21 mouse cellular contexts compared by ENCODE assay signal in genomic region chr2:178902397-178902796, GRCm38 (mm10).
DNase-seq lines count a peak whose midpoint lies in the region; ATAC-seq and TF ChIP-seq lines count a peak whose summit lies in the region.
"Had no signal": no experiment of that assay in that cellular context is flagged by ENCODE, and none has a peak within 500 bp of the region (broad histone marks: within the 10 kb centered on the region; RNA-seq: fewer than 3 reads in every experiment).

No protein-coding gene starts in this region.

- 43% methylated on average over 5 of the region's 5 CpGs for WGBS in intestine, embryonic 14.5 days
- 29% methylated on average over 5 of the region's 5 CpGs for WGBS in intestine, postnatal 0 days
- WGBS in intestine, embryonic 15.5 days: 41% methylated on average over 5 of the region's 5 CpGs
- WGBS in intestine, embryonic 16.5 days: 47% methylated on average over 5 of the region's 5 CpGs
- 67% methylated on average over 5 of the region's 5 CpGs for WGBS in liver, embryonic 11.5 days

- no peaks in the 10 kb centered on the region for H3K27me3 ChIP-seq in intestine, embryonic 14.5 days (replicated peaks; ENCODE audit: control insufficient read depth, insufficient read depth, low read length)
- no peaks in the 10 kb centered on the region for H3K27me3 ChIP-seq in intestine, postnatal 0 days (replicated peaks; ENCODE audit: control insufficient read depth, insufficient read depth, low read length)
- H3K27me3 ChIP-seq in intestine, embryonic 15.5 days (replicated peaks): no peaks in the 10 kb centered on the region
- H3K27me3 ChIP-seq in intestine, embryonic 16.5 days (replicated peaks; ENCODE audit: control insufficient read depth, insufficient read depth, low read length): no peaks in the 10 kb centered on the region
- H3K27me3 ChIP-seq in liver, embryonic 11.5 days (replicated peaks; ENCODE audit: control insufficient read depth, insufficient read depth, low read length): no peaks in the 10 kb centered on the region
- H3K27me3 ChIP-seq: CH12.LX, Patski had no signal

- H3K4me1 ChIP-seq in intestine, embryonic 14.5 days (replicated peaks; ENCODE audit: control insufficient read depth, insufficient read depth, low read length): no peaks in the 10 kb centered on the region
- H3K4me1 ChIP-seq in intestine, postnatal 0 days (replicated peaks; ENCODE audit: control insufficient read depth, insufficient read depth, low read length): no peaks in the 10 kb centered on the region
- H3K4me1 ChIP-seq in intestine, embryonic 15.5 days (replicated peaks): no peaks in the 10 kb centered on the region
- H3K4me1 ChIP-seq in intestine, embryonic 16.5 days (ENCODE audit: control insufficient read depth, insufficient read depth, low read length): 0 out of 2 replicates have a peak, but pooled peaks cover 3% of the 10 kb centered on the region
- no peaks in the 10 kb centered on the region for H3K4me1 ChIP-seq in liver, embryonic 11.5 days (replicated peaks; ENCODE audit: control insufficient read depth, insufficient read depth, low read length)

- no peak overlapping the region for H3K4me2 ChIP-seq in intestine, embryonic 14.5 days (ENCODE audit: low read length)
- no peak overlapping the region for H3K4me2 ChIP-seq in intestine, postnatal 0 days (replicated peaks; ENCODE audit: low read depth)
- no peak overlapping the region for H3K4me2 ChIP-seq in intestine, embryonic 15.5 days (replicated peaks)
- H3K4me2 ChIP-seq in intestine, embryonic 16.5 days (ENCODE audit: low read depth, low read length): no peak overlapping the region
- H3K4me2 ChIP-seq in liver, embryonic 11.5 days: no peak overlapping the region

- no peak overlapping the region for H3K9ac ChIP-seq in intestine, embryonic 14.5 days (ENCODE audit: low read length)
- no peak overlapping the region for H3K9ac ChIP-seq in intestine, postnatal 0 days (ENCODE audit: low read depth, low read length)
- no peak overlapping the region for H3K9ac ChIP-seq in intestine, embryonic 15.5 days
- no peak overlapping the region for H3K9ac ChIP-seq in intestine, embryonic 16.5 days (ENCODE audit: low read depth, low read length)
- no peak overlapping the region for H3K9ac ChIP-seq in liver, embryonic 11.5 days (ENCODE audit: low read depth, low read length)

- 0 out of 2 replicates have a peak, but pooled peaks cover 2% of the 10 kb centered on the region for H3K9me3 ChIP-seq in intestine, embryonic 14.5 days (ENCODE audit: control insufficient read depth, low read length)
- no peaks in the 10 kb centered on the region for H3K9me3 ChIP-seq in intestine, postnatal 0 days (ENCODE audit: control insufficient read depth)
- H3K9me3 ChIP-seq in intestine, embryonic 15.5 days: no peaks in the 10 kb centered on the region
- H3K9me3 ChIP-seq in intestine, embryonic 16.5 days (ENCODE audit: control insufficient read depth, low read length): no peaks in the 10 kb centered on the region
- no peaks in the 10 kb centered on the region for H3K9me3 ChIP-seq in liver, embryonic 11.5 days (ENCODE audit: control insufficient read depth, low read length)

- H3K36me3 ChIP-seq in intestine, embryonic 14.5 days (ENCODE audit: control insufficient read depth, insufficient read depth, low read length): no peaks in the 10 kb centered on the region
- H3K36me3 ChIP-seq in intestine, postnatal 0 days (ENCODE audit: control insufficient read depth, insufficient read depth): no peaks in the 10 kb centered on the region
- H3K36me3 ChIP-seq in intestine, embryonic 15.5 days: no peaks in the 10 kb centered on the region
- no peaks in the 10 kb centered on the region for H3K36me3 ChIP-seq in intestine, embryonic 16.5 days (ENCODE audit: control insufficient read depth, insufficient read depth, low read length)
- no peaks in the 10 kb centered on the region for H3K36me3 ChIP-seq in liver, embryonic 11.5 days (ENCODE audit: control insufficient read depth, insufficient read depth, low read length)
- H3K36me3 ChIP-seq: G1E had no signal

- H3K4me3 ChIP-seq in intestine, embryonic 14.5 days (ENCODE audit: low read depth, low read length): no peak overlapping the region
- no peak overlapping the region for H3K4me3 ChIP-seq in intestine, postnatal 0 days (ENCODE audit: low read depth, low read length)
- H3K4me3 ChIP-seq in intestine, embryonic 15.5 days (replicated peaks): no peak overlapping the region
- H3K4me3 ChIP-seq in intestine, embryonic 16.5 days (ENCODE audit: low read length): no peak overlapping the region
- H3K4me3 ChIP-seq in liver, embryonic 11.5 days (ENCODE audit: low read depth, low read length): no peak overlapping the region

- no peak for TF ChIP-seq CTCF in intestine, postnatal 0 days (IDR thresholded peaks at IDR 0.05; ENCODE audit: low read depth)

- H3K27ac ChIP-seq in intestine, embryonic 14.5 days (ENCODE audit: low read depth): no peak overlapping the region
- no peak overlapping the region for H3K27ac ChIP-seq in intestine, postnatal 0 days (ENCODE audit: low read depth, low read length)
- H3K27ac ChIP-seq in intestine, embryonic 15.5 days: no peak overlapping the region
- H3K27ac ChIP-seq in intestine, embryonic 16.5 days (ENCODE audit: low read length): no peak overlapping the region
- no peak overlapping the region for H3K27ac ChIP-seq in liver, embryonic 11.5 days (ENCODE audit: low read depth, low read length)

- DNase-seq in intestine, embryonic 14.5 days (ENCODE audit: low spot score): no peak
- DNase-seq in spleen, adult 18-20 months: no peak
- DNase-seq in liver, embryonic 11.5 days (ENCODE audit: low spot score): no peak
- DNase-seq: adrenal gland, adult 2 months; adrenal gland, adult 8-10 months; adrenal gland, postnatal 10 days; adrenal gland, postnatal 14 days; adrenal gland, postnatal 25 days; adrenal gland, postnatal 36 days; B cell, adult 2 months; cerebellum, adult 11 months; cerebellum, adult 11-12 months; cerebellum, adult 18-20 months had no signal

- peak; percentile 58; the same call in 1 of the 2 replicates for ATAC-seq in intestine, embryonic 14.5 days (replicated peaks; ENCODE audit: low FRiP score, low TSS enrichment, low read depth)
- ATAC-seq in intestine, postnatal 0 days: no peak
- peak; percentile 51; the same call in 1 of the 2 replicates for ATAC-seq in intestine, embryonic 15.5 days
- peak; percentile 56 for ATAC-seq in intestine, embryonic 16.5 days
- ATAC-seq in liver, embryonic 11.5 days (replicated peaks; ENCODE audit: low FRiP score): no peak
- ATAC-seq: activated CD4-positive, CD25-positive, alpha-beta regulatory T cell, adult 4 months; CD4-positive, CD25-positive, alpha-beta regulatory T cell, adult 4 months; Patski had no signal

Comparison
In these comparisons a context has a peak if more than half of its experiments do, and no peak if none do; other contexts are left out.
1. ATAC-seq: peak in intestine, embryonic 14.5 days (single experiment), intestine, embryonic 15.5 days (single experiment) and intestine, embryonic 16.5 days (single experiment); none in intestine, postnatal 0 days (single experiment) and liver, embryonic 11.5 days (single experiment).